Mouse (Mus musculus): ENCODE data around the gene Atat1. TPM values are rescaled to one million over a fixed set of nuclear protein-coding genes. Genes with fewer than 3 reads are reported as not detected.

The Atat1 gene
- polyA plus RNA-seq, 1 experiment from 2014 or later, result 65.4 TPM

MicroRNAs within 50 kb of the gene (microRNA counts, 519-probe panel; counts per million panel counts)
- 32.2 counts per million for microRNA mmu-miR-1894-3p
- 32.2 counts per million for microRNA mmu-miR-1894-5p

Small RNAs within 50 kb of the gene (microRNA-seq; reads per million reads assigned to microRNA genes)
- gene Gm28033 (ENCODE audit: borderline number of aligned reads) (2.0 reads per million, percentile 25 among the genes with 10 or more reads in this experiment), gene Mir1894 (ENCODE audit: borderline number of aligned reads) (not detected)

Other genes starting within 250 kb of the Atat1 start
- gene Vars2, start 242.5 kb downstream of the Atat1 start, polyA plus RNA-seq (2014; fragmentation: Nextera tagmentation; extraction: Ambion mirVana), result 9.1 and 12.7 TPM in 2 replicates
- 30.1 and 31.1 TPM in 2 replicates for gene Gtf2h4, start 236.3 kb downstream of the Atat1 start, polyA plus RNA-seq (2014; fragmentation: Nextera tagmentation; extraction: Ambion mirVana)
- gene Ddr1, start 205.5 kb downstream of the Atat1 start, polyA plus RNA-seq (2014; fragmentation: Nextera tagmentation; extraction: Ambion mirVana), result 60.6 and 89.2 TPM in 2 replicates
- gene Ier3, start 88.4 kb downstream of the Atat1 start, polyA plus RNA-seq (2014; fragmentation: Nextera tagmentation; extraction: Ambion mirVana), result 13.2 and 17.0 TPM in 2 replicates
- 71.3 and 74.0 TPM in 2 replicates for gene Flot1, start 86.8 kb downstream of the Atat1 start, polyA plus RNA-seq (2014; fragmentation: Nextera tagmentation; extraction: Ambion mirVana)
- 855 and 931 TPM in 2 replicates for gene Tubb5, start 71.8 kb downstream of the Atat1 start, polyA plus RNA-seq (2014; fragmentation: Nextera tagmentation; extraction: Ambion mirVana)
- gene Mdc1, start 68.6 kb downstream of the Atat1 start, polyA plus RNA-seq (2014; fragmentation: Nextera tagmentation; extraction: Ambion mirVana), result 19.0 and 19.5 TPM in 2 replicates
- 44.5 and 48.1 TPM in 2 replicates for gene Nrm, start 48.8 kb downstream of the Atat1 start, polyA plus RNA-seq (2014; fragmentation: Nextera tagmentation; extraction: Ambion mirVana)
- gene Ppp1r18, start 44.5 kb downstream of the Atat1 start, polyA plus RNA-seq (2014; fragmentation: Nextera tagmentation; extraction: Ambion mirVana), result 21.3 and 25.0 TPM in 2 replicates
- gene Dhx16, start 30.3 kb downstream of the Atat1 start, polyA plus RNA-seq (2014; fragmentation: Nextera tagmentation; extraction: Ambion mirVana), result 23.8 and 25.9 TPM in 2 replicates
- gene 2310061I04Rik, start 12.6 kb downstream of the Atat1 start, polyA plus RNA-seq (2014; fragmentation: Nextera tagmentation; extraction: Ambion mirVana), result 22.2 and 26.7 TPM in 2 replicates
- 77.7 and 83.9 TPM in 2 replicates for gene Mrps18b, start 6.3 kb upstream of the Atat1 start, polyA plus RNA-seq (2014; fragmentation: Nextera tagmentation; extraction: Ambion mirVana)
- 26.9 and 27.2 TPM in 2 replicates for gene Ppp1r10, start 6.4 kb upstream of the Atat1 start, polyA plus RNA-seq (2014; fragmentation: Nextera tagmentation; extraction: Ambion mirVana)
- gene Abcf1, start 59.7 kb upstream of the Atat1 start, polyA plus RNA-seq (2014; fragmentation: Nextera tagmentation; extraction: Ambion mirVana), result 74.2 and 91.7 TPM in 2 replicates
- 26.1 and 29.1 TPM in 2 replicates for gene Gnl1, start 69.8 kb upstream of the Atat1 start, polyA plus RNA-seq (2014; fragmentation: Nextera tagmentation; extraction: Ambion mirVana)
- gene Prr3, start 70.2 kb upstream of the Atat1 start, polyA plus RNA-seq (2014; fragmentation: Nextera tagmentation; extraction: Ambion mirVana), result 17.4 TPM in 2 replicates
- 2.9 and 3.1 TPM in 2 replicates for gene H2-T24, start 110.5 kb upstream of the Atat1 start, polyA plus RNA-seq (2014; fragmentation: Nextera tagmentation; extraction: Ambion mirVana)
- gene H2-T23, start 122.8 kb upstream of the Atat1 start, polyA plus RNA-seq (2014; fragmentation: Nextera tagmentation; extraction: Ambion mirVana), result 2.0 and 3.1 TPM in 2 replicates
- 6.7 and 7.3 TPM in 2 replicates for gene H2-T22, start 132.7 kb upstream of the Atat1 start, polyA plus RNA-seq (2014; fragmentation: Nextera tagmentation; extraction: Ambion mirVana)
- not detected in 2 replicates for gene Gm6034, start 132.9 kb upstream of the Atat1 start, polyA plus RNA-seq (2014; fragmentation: Nextera tagmentation; extraction: Ambion mirVana)
- not detected in 2 replicates for gene Gm11127, start 148.3 kb upstream of the Atat1 start, polyA plus RNA-seq (2014; fragmentation: Nextera tagmentation; extraction: Ambion mirVana)
- gene Gm19684, start 211.6 kb upstream of the Atat1 start, polyA plus RNA-seq (2014; fragmentation: Nextera tagmentation; extraction: Ambion mirVana), result not detected in 2 replicates
- gene Gm7030, start 219.3 kb upstream of the Atat1 start, polyA plus RNA-seq (2014; fragmentation: Nextera tagmentation; extraction: Ambion mirVana), result not detected in 2 replicates